Mouse (Mus musculus) embryonic facial prominence, embryonic 15.5 days (tissue): ENCODE data around the gene Fgfr3. TPM values are rescaled to one million over a fixed set of nuclear protein-coding genes. Genes with fewer than 3 reads are reported as not detected.

ENCODE experiments used
- ATAC-seq: fragments of 200-750 bp; cut with Nextera tagmentation; 2 replicates; pipeline ENCODE4 v1.8.0; 2017; ENCODE audit warnings: low read depth, moderate TSS enrichment; ENCODE audit not compliant: insufficient number of reproducible peaks, low FRiP score, low TSS enrichment
- H3K27ac ChIP-seq: fragments of 300-500 bp; sonication (generic); replicated peaks from 2 replicates; pipeline ENCODE4 v1.5.1; 2015; ENCODE audit warnings: mild to moderate bottlenecking, inconsistent platforms
- H3K27me3 ChIP-seq: fragments of 300-500 bp; sonication (generic); 2 replicates; pipeline ENCODE4 v1.6.1; 2015; ENCODE audit warnings: inconsistent platforms
- H3K36me3 ChIP-seq: fragments of 300-500 bp; sonication (generic); 2 replicates; pipeline ENCODE4 v1.6.1; 2015; ENCODE audit warnings: mild to moderate bottlenecking, inconsistent platforms
- H3K4me1 ChIP-seq: fragments of 300-500 bp; sonication (generic); 2 replicates; pipeline ENCODE4 v1.6.1; 2015; ENCODE audit warnings: inconsistent platforms
- H3K4me2 ChIP-seq: fragments of 300-500 bp; sonication (generic); replicated peaks from 2 replicates; pipeline ENCODE4 v1.6.1; 2015; ENCODE audit warnings: mild to moderate bottlenecking, inconsistent platforms
- H3K4me3 ChIP-seq: fragments of 300-500 bp; sonication (generic); replicated peaks from 2 replicates; pipeline ENCODE4 v1.5.1; 2015; ENCODE audit warnings: mild to moderate bottlenecking, inconsistent platforms
- H3K9ac ChIP-seq: fragments of 300-500 bp; sonication (generic); 2 replicates; pipeline ENCODE4 v1.6.1; 2015; ENCODE audit warnings: inconsistent platforms
- H3K9me3 ChIP-seq: fragments of 300-500 bp; sonication (generic); replicated peaks from 2 replicates; pipeline ENCODE4 v1.6.1; 2016; ENCODE audit warnings: inconsistent platforms
- WGBS: fragments of 180-500 bp; shearing (Covaris S2); methylation state at CpG from one replicate; pipeline ENCODE4 v1.1.7; 2015; 5-methylcytosine and 5-hydroxymethylcytosine counted together
- polyA plus RNA-seq: library from polyadenylated mRNA; unstranded; fragments of >200 nt; fragmentation: Nextera tagmentation; extraction: Ambion mirVana; gene quantifications from 2 replicates; pipeline ENCODE4 v1.2.1, GENCODE M21; 2015

Gene Fgfr3
- polyA plus RNA-seq, 1 experiment from 2014 or later, result 34.6 TPM

GRCm38 (mm10) chr5:33698669-33699068 lies 22.8 kb upstream of the Fgfr3 start:
- WGBS, result 79% methylated on average over 5 of the region's 5 CpGs
- Histone ChIP-seq H3K4me3 (no peak overlapping the region), H3K36me3 (no peaks in the 10 kb centered on the region), H3K9me3 (no peaks in the 10 kb centered on the region), H3K4me1 (peaks cover 67% of the 10 kb centered on the region), H3K27ac (peak overlapping the region; percentile 11; the same call in 1 of the 2 replicates), H3K4me2 (no peak overlapping the region), H3K9ac (no peak overlapping the region), H3K27me3 (0 out of 2 replicates have a peak, but pooled peaks cover 3% of the 10 kb centered on the region)
- no peak for ATAC-seq

- Histone ChIP-seq H3K4me1 (peaks cover 61% of the 10 kb centered on the region), H3K9ac (no peak overlapping the region), H3K27me3 (0 out of 2 replicates have a peak, but pooled peaks cover 3% of the 10 kb centered on the region), H3K9me3 (no peaks in the 10 kb centered on the region), H3K27ac (no peak overlapping the region), H3K4me3 (no peak overlapping the region), H3K36me3 (no peaks in the 10 kb centered on the region), H3K4me2 (no peak overlapping the region)
- ATAC-seq, result no peak
- WGBS, result 38% methylated on average over 13 of the region's 13 CpGs
These were observed 21.5 kb upstream of the Fgfr3 start for GRCm38 (mm10) chr5:33700010-33700409.

GRCm38 (mm10) chr5:33701832-33702231 lies 19.6 kb upstream of the Fgfr3 start:
- Histone ChIP-seq H3K27me3 (no peaks in the 10 kb centered on the region), H3K36me3 (no peaks in the 10 kb centered on the region), H3K9ac (no peak overlapping the region), H3K4me3 (no peak overlapping the region), H3K4me2 (no peak overlapping the region), H3K4me1 (peaks cover 58% of the 10 kb centered on the region), H3K9me3 (no peaks in the 10 kb centered on the region), H3K27ac (no peak overlapping the region; the same call in 1 of the 2 replicates)
- WGBS, result 72% methylated on average over 11 of the region's 11 CpGs
- peak; percentile 49; the same call in 1 of the 2 replicates for ATAC-seq

GRCm38 (mm10) chr5:33703999-33704398 lies 17.5 kb upstream of the Fgfr3 start:
- WGBS, result 56% methylated on average over 8 of the region's 8 CpGs
- Histone ChIP-seq H3K27ac (no peak overlapping the region), H3K36me3 (no peaks in the 10 kb centered on the region), H3K4me2 (no peak overlapping the region), H3K27me3 (no peaks in the 10 kb centered on the region), H3K4me3 (no peak overlapping the region), H3K9ac (no peak overlapping the region), H3K9me3 (no peaks in the 10 kb centered on the region), H3K4me1 (peaks cover 39% of the 10 kb centered on the region)
- ATAC-seq, result no peak

- 0 out of 2 replicates have a peak, but pooled peaks have one; percentile 5 for ATAC-seq
- no peak overlapping the region for H3K4me2 ChIP-seq
- no peaks in the 10 kb centered on the region for H3K36me3 ChIP-seq
- no peaks in the 10 kb centered on the region for H3K27me3 ChIP-seq
- H3K4me1 ChIP-seq, result peaks cover 28% of the 10 kb centered on the region
- 13% methylated on average over 11 of the region's 11 CpGs for whole genome bisulfite sequencing
- H3K9me3 ChIP-seq, result no peaks in the 10 kb centered on the region
- no peak overlapping the region for H3K9ac ChIP-seq
- H3K27ac ChIP-seq, result no peak overlapping the region
- H3K4me3 ChIP-seq, result no peak overlapping the region
These were observed 16.4 kb upstream of the Fgfr3 start for GRCm38 (mm10) chr5:33704945-33705611.

- Histone ChIP-seq H3K27me3 (no peaks in the 10 kb centered on the region), H3K36me3 (no peaks in the 10 kb centered on the region), H3K27ac (no peak overlapping the region; the same call in 1 of the 2 replicates), H3K4me2 (no peak overlapping the region), H3K4me3 (no peak overlapping the region), H3K9ac (no peak overlapping the region), H3K4me1 (peaks cover 21% of the 10 kb centered on the region), H3K9me3 (no peaks in the 10 kb centered on the region)
- ATAC-seq, result no peak
- WGBS, result 40% methylated on average over 9 of the region's 9 CpGs
These were observed 15.7 kb upstream of the Fgfr3 start for GRCm38 (mm10) chr5:33705612-33706349.

- Histone ChIP-seq H3K27ac (no peak overlapping the region; the same call in 1 of the 2 replicates), H3K4me3 (no peak overlapping the region)
- no peak for ATAC-seq
These were observed 15.2 kb upstream of the Fgfr3 start for GRCm38 (mm10) chr5:33706350-33706629.

GRCm38 (mm10) chr5:33707163-33707562 lies 14.3 kb upstream of the Fgfr3 start:
- no peak overlapping the region for H3K9ac ChIP-seq
- H3K4me2 ChIP-seq, result no peak overlapping the region
- H3K36me3 ChIP-seq, result no peaks in the 10 kb centered on the region
- no peaks in the 10 kb centered on the region for H3K27me3 ChIP-seq
- H3K4me3 ChIP-seq, result no peak overlapping the region
- peaks cover 19% of the 10 kb centered on the region for H3K4me1 ChIP-seq
- no peaks in the 10 kb centered on the region for H3K9me3 ChIP-seq
- H3K27ac ChIP-seq, result no peak overlapping the region
- no peak for ATAC-seq
- 61% methylated on average over 4 of the region's 4 CpGs for WGBS

More at GRCm38 (mm10) chr5:33706350-33706629, 15.2 kb upstream of the Fgfr3 start:
- no peaks in the 10 kb centered on the region for H3K36me3 ChIP-seq
- H3K4me2 ChIP-seq, result no peak overlapping the region
- WGBS, result 95% methylated on average over 1 of the region's 1 CpGs
- peaks cover 19% of the 10 kb centered on the region for H3K4me1 ChIP-seq
- no peaks in the 10 kb centered on the region for H3K27me3 ChIP-seq
- no peaks in the 10 kb centered on the region for H3K9me3 ChIP-seq
- H3K9ac ChIP-seq, result no peak overlapping the region

GRCm38 (mm10) chr5:33709037-33709436 lies 12.4 kb upstream of the Fgfr3 start:
- Histone ChIP-seq H3K4me3 (no peak overlapping the region), H3K27me3 (no peaks in the 10 kb centered on the region), H3K9me3 (no peaks in the 10 kb centered on the region), H3K27ac (no peak overlapping the region), H3K4me2 (no peak overlapping the region), H3K36me3 (no peaks in the 10 kb centered on the region), H3K9ac (no peak overlapping the region), H3K4me1 (peaks cover 23% of the 10 kb centered on the region)
- whole genome bisulfite sequencing, result 47% methylated on average over 2 of the region's 2 CpGs
- no peak for ATAC-seq

- H3K4me3 ChIP-seq, result no peak overlapping the region
These were observed 8.9 kb upstream of the Fgfr3 start for GRCm38 (mm10) chr5:33712550-33712949.

GRCm38 (mm10) chr5:33715182-33715581 lies 6.3 kb upstream of the Fgfr3 start:
- Histone ChIP-seq H3K4me2 (no peak overlapping the region), H3K4me1 (peaks cover 29% of the 10 kb centered on the region), H3K36me3 (no peaks in the 10 kb centered on the region), H3K9me3 (no peaks in the 10 kb centered on the region), H3K4me3 (no peak overlapping the region), H3K27me3 (no peaks in the 10 kb centered on the region; the same call in 1 of the 2 replicates), H3K9ac (no peak overlapping the region), H3K27ac (no peak overlapping the region)
- 71% methylated on average over 2 of the region's 2 CpGs for WGBS
- no peak for ATAC-seq

More at GRCm38 (mm10) chr5:33712550-33712949, 8.9 kb upstream of the Fgfr3 start:
- no peaks in the 10 kb centered on the region for H3K9me3 ChIP-seq
- peaks cover 20% of the 10 kb centered on the region for H3K4me1 ChIP-seq
- H3K27ac ChIP-seq, result peak overlapping the region; percentile 76
- ATAC-seq, result 0 out of 2 replicates have a peak, but pooled peaks have one; percentile 26
- H3K27me3 ChIP-seq, result no peaks in the 10 kb centered on the region
- no peaks in the 10 kb centered on the region for H3K36me3 ChIP-seq
- WGBS, result 61% methylated on average over 2 of the region's 2 CpGs
- no peak overlapping the region for H3K4me2 ChIP-seq
- no peak overlapping the region for H3K9ac ChIP-seq
